Mouse (Mus musculus): ENCODE results near the gene Cenpu. TPM values are rescaled to one million over a fixed set of nuclear protein-coding genes. Genes with fewer than 3 reads are reported as not detected.

Gene Cenpu
- polyA plus RNA-seq (2014; fragmentation: Nextera tagmentation; extraction: Ambion mirVana) = 22.0 and 29.8 TPM in 2 replicates

DNA sequence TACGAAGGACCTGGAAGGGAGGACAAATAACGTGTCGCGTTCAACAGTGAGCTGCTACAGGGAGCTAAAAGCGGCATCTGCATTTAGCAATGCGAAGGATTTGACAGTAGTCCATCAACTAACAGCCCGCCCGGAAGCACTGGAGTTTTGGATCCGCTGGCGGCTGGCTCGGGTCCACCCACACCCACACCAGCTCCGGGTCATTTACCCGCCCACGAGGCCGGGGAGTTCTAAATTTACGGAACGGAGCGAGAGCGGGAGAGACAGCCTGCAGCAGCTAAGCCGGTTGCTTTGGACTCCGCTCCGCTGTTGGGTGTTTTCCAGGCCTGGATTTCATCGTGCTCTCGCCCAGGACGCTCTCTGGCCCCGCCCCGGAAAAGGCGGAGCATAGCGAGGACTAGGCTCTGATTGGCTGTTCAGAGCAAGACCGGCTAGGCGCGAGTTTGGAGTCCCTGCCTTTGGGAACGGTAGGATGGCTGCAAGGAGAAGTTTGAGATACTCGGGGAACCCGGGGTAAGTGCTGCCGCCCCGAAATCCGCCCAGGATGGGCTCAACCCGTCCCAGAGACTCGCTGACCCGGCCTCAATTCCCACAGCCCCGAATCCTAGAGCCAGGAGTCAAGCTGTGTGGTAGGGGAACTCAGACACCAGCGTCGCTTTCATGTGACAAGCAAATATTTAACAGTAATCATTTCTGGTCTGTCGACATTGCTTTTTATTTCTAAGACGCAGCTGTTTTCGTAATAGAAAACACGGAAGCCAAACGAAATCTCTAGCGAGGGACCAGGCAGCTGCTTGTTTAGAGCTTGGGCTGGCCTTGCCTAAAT is at the start of gene Cenpu:
Cenpu (plus strand) TSS at position 414 of the 826 bp plus-strand sequence.
- H3K36me3 ChIP-seq (ENCODE audit: control insufficient read depth, insufficient read depth, low read length) = 0 out of 2 replicates have a peak, but pooled peaks cover 6% of the 10 kb centered on the region
- peak within 1 kb of the TSS; percentile 77 for H3K9ac ChIP-seq (ENCODE audit: low read depth, low read length)
- no peaks in the 10 kb centered on the region for H3K27me3 ChIP-seq (replicated peaks; ENCODE audit: control insufficient read depth, insufficient read depth, low read length)
- DNase-seq (ENCODE audit: low spot score) = peak; percentile 98
- peak; percentile 93 for ATAC-seq (replicated peaks; ENCODE audit: low FRiP score)
- no peaks in the 10 kb centered on the region for H3K9me3 ChIP-seq (ENCODE audit: control insufficient read depth, low read length)
- peak within 1 kb of the TSS; percentile 84 for H3K4me3 ChIP-seq (ENCODE audit: low read depth, low read length)
- WGBS = under 1% methylated on average over 50 of the region's 50 CpGs
- H3K4me2 ChIP-seq = peak within 1 kb of the TSS; percentile 90
- peaks cover 13% of the 10 kb centered on the region for H3K4me1 ChIP-seq (replicated peaks; ENCODE audit: control insufficient read depth, insufficient read depth, low read length)
- peak within 1 kb of the TSS; percentile 86 for H3K27ac ChIP-seq (ENCODE audit: low read depth, low read length)

DNA sequence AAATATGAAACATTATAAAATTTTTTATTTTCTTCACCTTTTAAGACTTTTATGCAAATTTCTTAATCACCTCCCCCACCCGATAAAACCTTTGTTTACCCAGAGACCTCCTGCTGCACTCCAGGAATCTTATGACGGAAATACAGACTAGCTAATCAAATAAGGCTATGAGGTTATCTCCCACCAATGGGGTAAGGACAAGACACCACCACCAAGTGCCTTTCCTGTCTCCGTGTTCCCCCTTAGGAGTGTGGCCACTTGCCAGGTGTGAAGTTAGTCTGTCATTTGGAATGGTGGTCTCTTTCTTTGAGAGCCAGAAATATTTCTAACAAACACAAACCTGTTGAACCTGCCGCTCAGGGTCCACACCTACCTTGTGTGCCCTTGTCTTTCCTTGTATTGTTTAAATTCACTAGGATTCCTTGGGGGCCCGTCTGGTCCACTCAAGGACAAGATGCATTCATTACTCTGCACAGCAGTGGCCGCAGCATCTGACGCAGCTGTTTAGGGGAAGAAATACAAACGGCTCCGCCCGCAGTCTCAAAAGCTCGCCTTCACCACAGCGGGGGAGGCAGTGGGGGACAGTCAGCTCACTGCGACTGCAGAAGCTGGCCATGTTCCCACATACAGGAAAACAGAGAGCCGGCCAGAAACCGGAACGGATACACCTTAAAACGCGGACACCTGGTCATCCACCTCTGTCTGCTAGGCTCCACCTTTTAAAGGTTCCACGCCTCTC is 49.3 kb upstream of the Cenpu start:
- Histone ChIP-seq H3K4me1 (replicated peaks; ENCODE audit: control insufficient read depth, insufficient read depth, low read length) (peaks cover 34% of the 10 kb centered on the region), H3K27ac (ENCODE audit: low read depth, low read length) (no peak overlapping the region)
- 39% methylated on average over 19 of the region's 19 CpGs for WGBS

DNA sequence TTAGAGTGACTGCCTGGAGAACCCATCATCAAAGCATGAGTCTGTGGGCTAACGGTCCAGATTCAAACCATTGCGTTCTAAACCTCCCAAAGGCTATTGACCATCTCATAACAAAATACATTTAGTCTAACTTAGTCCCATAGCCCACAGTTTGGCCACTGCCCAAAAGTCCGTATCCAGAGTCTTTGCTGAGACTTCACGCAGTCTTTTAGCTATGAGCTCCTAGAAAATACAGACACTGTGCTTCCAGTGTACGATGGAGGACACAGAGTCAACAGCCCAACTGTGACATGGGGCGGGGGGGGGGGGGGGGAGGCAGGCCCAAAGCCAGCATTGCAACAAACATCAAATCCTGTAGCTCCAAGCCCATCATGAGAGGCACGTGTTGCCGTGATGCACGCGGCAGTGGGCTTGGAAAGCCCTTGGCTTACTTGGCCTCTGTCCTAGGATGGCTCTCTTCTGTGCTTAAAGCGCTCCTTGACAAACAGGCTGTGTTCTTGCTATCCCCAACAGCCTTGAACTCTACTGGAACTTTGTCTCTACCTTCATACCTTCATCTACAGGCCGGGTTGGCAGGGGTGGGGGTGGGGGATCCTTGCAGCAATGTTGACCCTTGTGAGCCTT is 48.6 kb upstream of the Cenpu start:
- H3K27me3 ChIP-seq (replicated peaks; ENCODE audit: control insufficient read depth, insufficient read depth, low read length) = no peaks in the 10 kb centered on the region
- peaks cover 34% of the 10 kb centered on the region for H3K4me1 ChIP-seq (replicated peaks; ENCODE audit: control insufficient read depth, insufficient read depth, low read length)
- peaks cover 5% of the 10 kb centered on the region; the same call in 1 of the 2 replicates for H3K36me3 ChIP-seq (ENCODE audit: control insufficient read depth, insufficient read depth, low read length)
- 83% methylated on average over 12 of the region's 12 CpGs for WGBS
- ATAC-seq (replicated peaks; ENCODE audit: low FRiP score) = no peak
- H3K4me3 ChIP-seq (ENCODE audit: low read depth, low read length) = no peak overlapping the region
- peak overlapping the region; percentile 29; the same call in 1 of the 2 replicates for H3K27ac ChIP-seq (ENCODE audit: low read depth, low read length)
- peak overlapping the region; percentile 34 for H3K4me2 ChIP-seq
- no peak overlapping the region for H3K9ac ChIP-seq (ENCODE audit: low read depth, low read length)
- no peak for DNase-seq (ENCODE audit: low spot score)
- H3K9me3 ChIP-seq (ENCODE audit: control insufficient read depth, low read length) = no peaks in the 10 kb centered on the region

More for the DNA sequence above, 49.3 kb upstream of the Cenpu start:
- Histone ChIP-seq H3K4me3 (ENCODE audit: low read depth, low read length) (peak overlapping the region; percentile 23; the same call in 1 of the 2 replicates), H3K36me3 (ENCODE audit: control insufficient read depth, insufficient read depth, low read length) (peaks cover 5% of the 10 kb centered on the region; the same call in 1 of the 2 replicates), H3K4me2 (peak overlapping the region; percentile 34), H3K27me3 (replicated peaks; ENCODE audit: control insufficient read depth, insufficient read depth, low read length) (no peaks in the 10 kb centered on the region), H3K9me3 (ENCODE audit: control insufficient read depth, low read length) (no peaks in the 10 kb centered on the region), H3K9ac (ENCODE audit: low read depth, low read length) (peak overlapping the region; percentile 25; the same call in 1 of the 2 replicates)
- DNase-seq (ENCODE audit: low spot score) (no peak), ATAC-seq (replicated peaks; ENCODE audit: low FRiP score) (no peak)

DNA sequence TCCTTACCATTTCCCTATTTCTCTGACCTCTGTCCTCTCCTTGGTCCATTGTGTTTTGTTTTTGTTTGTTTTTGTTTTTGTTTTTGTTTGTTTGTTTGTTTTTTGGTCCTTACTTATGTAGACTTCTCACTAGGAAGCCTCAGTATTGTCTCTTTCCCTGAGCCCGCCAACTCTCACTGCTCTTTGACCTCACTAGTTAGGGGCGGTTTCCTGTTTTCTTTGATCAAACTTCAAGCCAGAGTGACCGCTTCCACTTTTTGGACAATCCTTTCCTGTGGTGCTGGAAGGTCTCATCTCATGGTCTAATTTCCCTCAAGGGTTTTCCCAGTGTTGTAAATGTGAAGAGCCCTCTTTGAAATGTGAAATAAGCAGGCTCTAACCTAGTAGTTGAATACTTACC is 47.6 kb upstream of the Cenpu start:
- no peaks in the 10 kb centered on the region for H3K27me3 ChIP-seq (replicated peaks; ENCODE audit: control insufficient read depth, insufficient read depth, low read length)
- H3K4me3 ChIP-seq (ENCODE audit: low read depth, low read length) = no peak overlapping the region
- H3K4me1 ChIP-seq (replicated peaks; ENCODE audit: control insufficient read depth, insufficient read depth, low read length) = peaks cover 30% of the 10 kb centered on the region
- DNase-seq (ENCODE audit: low spot score) (no peak), ATAC-seq (replicated peaks; ENCODE audit: low FRiP score) (no peak)
- no peak overlapping the region for H3K9ac ChIP-seq (ENCODE audit: low read depth, low read length)
- peak overlapping the region; percentile 29; the same call in 1 of the 2 replicates for H3K27ac ChIP-seq (ENCODE audit: low read depth, low read length)
- peaks cover 6% of the 10 kb centered on the region; the same call in 1 of the 2 replicates for H3K36me3 ChIP-seq (ENCODE audit: control insufficient read depth, insufficient read depth, low read length)
- H3K9me3 ChIP-seq (ENCODE audit: control insufficient read depth, low read length) = no peaks in the 10 kb centered on the region
- H3K4me2 ChIP-seq = no peak overlapping the region
- WGBS = 48% methylated on average over 3 of the region's 3 CpGs

DNA sequence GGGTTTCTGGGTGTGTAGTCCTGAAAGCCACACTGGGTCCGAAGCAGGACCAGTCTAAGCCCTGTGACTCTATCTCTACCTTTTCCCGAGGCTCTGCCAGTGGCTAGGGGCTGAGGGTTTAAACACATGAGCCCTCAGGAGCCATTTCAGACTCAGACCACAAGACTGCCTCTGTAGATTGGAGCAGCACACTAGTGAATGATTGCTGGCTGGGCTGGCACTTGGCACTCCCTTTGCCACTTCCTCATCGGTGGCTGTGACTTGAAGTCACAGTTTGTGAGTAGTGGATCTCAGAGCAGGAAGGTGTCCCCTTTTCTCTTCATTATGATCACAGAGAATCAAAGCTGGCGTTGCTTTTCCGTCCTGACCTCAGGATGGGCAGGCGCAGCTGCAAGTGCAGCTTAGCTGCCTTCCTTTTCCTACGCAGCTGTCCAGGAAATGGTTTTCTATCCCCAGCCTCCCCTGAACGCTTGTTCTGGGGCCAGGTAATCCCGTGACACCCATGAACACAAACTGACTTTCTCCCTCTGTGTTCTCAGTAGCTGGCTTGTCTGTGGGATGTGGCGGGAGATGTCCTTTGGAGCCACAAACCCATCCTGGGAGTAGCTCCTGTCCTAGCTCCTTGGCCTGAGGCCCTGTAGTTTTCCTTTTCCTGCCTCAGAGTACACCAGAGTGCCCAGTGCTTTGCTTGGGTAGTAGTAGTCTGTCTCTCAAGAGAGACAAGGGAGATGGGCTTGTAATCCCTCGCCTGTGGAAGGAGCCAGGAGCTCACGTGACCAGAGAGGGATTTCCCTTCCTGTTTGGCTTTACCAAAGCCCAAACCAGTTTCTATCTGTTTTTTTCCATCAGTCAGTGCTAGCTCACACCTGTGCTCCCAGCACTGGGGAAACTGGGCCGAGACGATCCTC is 43.1 kb upstream of the Cenpu start:
- peaks cover 3% of the 10 kb centered on the region for H3K4me1 ChIP-seq (replicated peaks; ENCODE audit: control insufficient read depth, insufficient read depth, low read length)
- H3K9ac ChIP-seq (ENCODE audit: low read depth, low read length) = no peak overlapping the region
- no peaks in the 10 kb centered on the region for H3K9me3 ChIP-seq (ENCODE audit: control insufficient read depth, low read length)
- no peak overlapping the region for H3K4me3 ChIP-seq (ENCODE audit: low read depth, low read length)
- ATAC-seq (replicated peaks; ENCODE audit: low FRiP score) (no peak), DNase-seq (ENCODE audit: low spot score) (no peak)
- H3K4me2 ChIP-seq = no peak overlapping the region
- WGBS = 79% methylated on average over 14 of the region's 14 CpGs
- peaks cover 8% of the 10 kb centered on the region for H3K36me3 ChIP-seq (ENCODE audit: control insufficient read depth, insufficient read depth, low read length)
- H3K27me3 ChIP-seq (replicated peaks; ENCODE audit: control insufficient read depth, insufficient read depth, low read length) = no peaks in the 10 kb centered on the region
- no peak overlapping the region for H3K27ac ChIP-seq (ENCODE audit: low read depth, low read length)

DNA sequence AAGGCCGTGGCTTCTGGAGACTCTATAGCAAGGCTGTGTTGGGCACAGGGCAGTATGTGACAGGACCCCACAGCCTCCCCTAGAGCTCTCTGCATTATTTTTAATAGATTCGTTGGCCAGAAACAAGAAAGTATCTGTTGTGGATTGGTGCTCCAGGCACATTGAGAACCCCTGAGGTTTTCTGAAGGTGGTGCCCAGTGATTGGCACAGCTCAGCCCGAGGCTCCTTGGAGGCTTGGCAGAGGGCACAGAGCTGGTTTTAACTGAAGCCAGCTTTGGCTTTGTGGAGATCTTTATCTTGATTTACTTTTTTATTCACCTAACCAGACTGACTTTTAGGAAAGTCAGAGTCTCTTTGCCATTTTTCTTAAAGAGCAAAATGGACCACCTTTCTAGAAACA is 42.4 kb upstream of the Cenpu start:
- WGBS = 90% methylated on average over 3 of the region's 3 CpGs
- H3K4me2 ChIP-seq = no peak overlapping the region
- H3K36me3 ChIP-seq (ENCODE audit: control insufficient read depth, insufficient read depth, low read length) = peaks cover 8% of the 10 kb centered on the region
- ATAC-seq (replicated peaks; ENCODE audit: low FRiP score) = no peak
- no peak overlapping the region for H3K9ac ChIP-seq (ENCODE audit: low read depth, low read length)
- no peaks in the 10 kb centered on the region for H3K9me3 ChIP-seq (ENCODE audit: control insufficient read depth, low read length)
- H3K4me1 ChIP-seq (replicated peaks; ENCODE audit: control insufficient read depth, insufficient read depth, low read length) = no peaks in the 10 kb centered on the region; the same call in 1 of the 2 replicates
- DNase-seq (ENCODE audit: low spot score) = no peak
- no peak overlapping the region for H3K4me3 ChIP-seq (ENCODE audit: low read depth, low read length)
- no peaks in the 10 kb centered on the region for H3K27me3 ChIP-seq (replicated peaks; ENCODE audit: control insufficient read depth, insufficient read depth, low read length)
- H3K27ac ChIP-seq (ENCODE audit: low read depth, low read length) = no peak overlapping the region

DNA sequence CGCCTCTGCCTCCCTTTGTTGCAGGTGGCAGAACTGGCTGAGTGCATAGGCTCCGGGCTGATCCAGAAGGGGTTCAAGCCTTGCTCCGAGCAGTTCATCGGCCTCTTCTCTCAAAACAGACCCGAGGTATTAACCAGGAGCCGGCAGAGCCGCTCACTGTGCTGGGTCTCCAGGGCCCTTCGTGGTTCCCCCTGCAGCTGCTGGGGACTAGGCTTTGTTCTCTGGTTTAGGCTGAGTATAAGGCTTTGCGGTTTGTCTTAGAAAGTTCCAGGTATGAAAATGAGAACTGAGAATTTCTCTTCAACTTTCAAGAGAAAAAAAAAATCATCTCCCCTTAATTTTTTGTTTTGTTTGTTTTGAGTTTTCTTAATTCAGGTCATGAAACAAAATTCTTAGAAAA is 40.5 kb upstream of the Cenpu start:
- no peaks in the 10 kb centered on the region for H3K27me3 ChIP-seq (replicated peaks; ENCODE audit: control insufficient read depth, insufficient read depth, low read length)
- H3K9me3 ChIP-seq (ENCODE audit: control insufficient read depth, low read length) = no peaks in the 10 kb centered on the region
- peaks cover 8% of the 10 kb centered on the region for H3K36me3 ChIP-seq (ENCODE audit: control insufficient read depth, insufficient read depth, low read length)
- no peak overlapping the region for H3K4me2 ChIP-seq
- H3K9ac ChIP-seq (ENCODE audit: low read depth, low read length) = no peak overlapping the region
- WGBS = 87% methylated on average over 9 of the region's 9 CpGs
- no peaks in the 10 kb centered on the region; the same call in 1 of the 2 replicates for H3K4me1 ChIP-seq (replicated peaks; ENCODE audit: control insufficient read depth, insufficient read depth, low read length)
- no peak for DNase-seq (ENCODE audit: low spot score)
- no peak overlapping the region for H3K4me3 ChIP-seq (ENCODE audit: low read depth, low read length)
- H3K27ac ChIP-seq (ENCODE audit: low read depth, low read length) = no peak overlapping the region
- no peak for ATAC-seq (replicated peaks; ENCODE audit: low FRiP score)

Data from liver, embryonic 11.5 days (tissue).